Mouse (Mus musculus) cerebellum, adult 9-10 months (tissue): Measurements from ENCODE around the gene Map2k6.

ENCODE experiments used
- DNase-seq: peaks from one replicate; pipeline ENCODE4 v3.0.0; 2022

Map2k6 gene

GRCm38 (mm10) chr11:110566307-110566706 is 167.4 kb downstream of the Map2k6 start:
- DNase-seq = no peak

DNA sequence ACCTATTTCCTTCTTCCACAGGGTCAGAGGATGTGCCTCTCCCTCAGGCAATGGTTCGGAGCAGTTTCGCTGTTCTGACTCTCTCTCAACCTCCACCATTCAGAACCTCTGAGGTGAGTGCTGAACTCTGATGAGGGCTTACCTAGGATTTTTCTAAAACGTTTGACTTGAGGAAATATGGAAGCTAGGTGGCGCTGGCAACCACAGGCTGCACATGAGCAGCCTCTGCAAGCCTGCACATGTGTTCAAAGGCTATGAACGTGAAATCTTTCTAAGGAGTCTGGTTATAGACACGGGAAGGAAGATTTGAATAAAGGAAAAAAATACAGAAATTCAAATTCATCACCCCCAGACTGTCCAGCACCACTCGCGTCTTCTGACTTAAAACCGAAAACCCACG is 173.6 kb downstream of the Map2k6 start:
- DNase-seq = no peak
